Mouse (Mus musculus): Measurements from ENCODE around the gene Soga3.

The Soga3 gene

GRCm38 (mm10) chr10:29143566-29144335 is at the start of gene Soga3:
Soga3 (plus strand) TSS chr10:29143839.
- in situ Hi-C loops (cut with MboI, MseI), result no loop called here

GRCm38 (mm10) chr10:29106962-29107361 is 36.7 kb upstream of the Soga3 start:
- in situ Hi-C loops (cut with MboI, MseI), result no loop called here

- in situ Hi-C loops (cut with MboI, MseI), result no loop called here
Observed at GRCm38 (mm10) chr10:29142556-29143105, 1.0 kb upstream of the Soga3 start.

- in situ Hi-C loops (cut with MboI, MseI), result no loop called here
Observed at GRCm38 (mm10) chr10:29144612-29145405, 1.2 kb downstream of the Soga3 start.

- in situ Hi-C loops (cut with MboI, MseI), result no loop called here
Observed at GRCm38 (mm10) chr10:29146198-29146857, 2.7 kb downstream of the Soga3 start.

- in situ Hi-C loops (cut with MboI, MseI), result no loop called here
Observed at GRCm38 (mm10) chr10:29146858-29147640, 3.4 kb downstream of the Soga3 start.

- in situ Hi-C loops (cut with MboI, MseI), result no loop called here
Observed at GRCm38 (mm10) chr10:29147641-29147990, 4.0 kb downstream of the Soga3 start.

GRCm38 (mm10) chr10:29148076-29148475 is 4.4 kb downstream of the Soga3 start:
- in situ Hi-C loops (cut with MboI, MseI), result no loop called here

- in situ Hi-C loops (cut with MboI, MseI), result no loop called here
Observed at GRCm38 (mm10) chr10:29155304-29155703, 11.7 kb downstream of the Soga3 start.

GRCm38 (mm10) chr10:29161664-29162063 is 18.0 kb downstream of the Soga3 start:
- in situ Hi-C loops (cut with MboI, MseI), result no loop called here

GRCm38 (mm10) chr10:29173778-29174177 is 30.1 kb downstream of the Soga3 start:
- in situ Hi-C loops (cut with MboI, MseI), result no loop called here

GRCm38 (mm10) chr10:29175656-29176055 is 32.0 kb downstream of the Soga3 start:
- in situ Hi-C loops (cut with MboI, MseI), result no loop called here

GRCm38 (mm10) chr10:29176881-29177280 is 33.2 kb downstream of the Soga3 start:
- in situ Hi-C loops (cut with MboI, MseI), result no loop called here

GRCm38 (mm10) chr10:29178003-29178402 is 34.4 kb downstream of the Soga3 start:
- in situ Hi-C loops (cut with MboI, MseI), result no loop called here

GRCm38 (mm10) chr10:29180210-29180609 is 36.6 kb downstream of the Soga3 start:
- in situ Hi-C loops (cut with MboI, MseI), result no loop called here

GRCm38 (mm10) chr10:29181046-29181445 is 37.4 kb downstream of the Soga3 start:
- in situ Hi-C loops (cut with MboI, MseI), result no loop called here

GRCm38 (mm10) chr10:29193769-29194168 is 50.1 kb downstream of the Soga3 start:
- in situ Hi-C loops (cut with MboI, MseI), result no loop called here

- in situ Hi-C loops (cut with MboI, MseI), result no loop called here
Observed at GRCm38 (mm10) chr10:29196811-29197210, 53.2 kb downstream of the Soga3 start.

- in situ Hi-C loops (cut with MboI, MseI), result no loop called here
Observed at GRCm38 (mm10) chr10:29198642-29199041, 55.0 kb downstream of the Soga3 start, which contains the start of gene Gm49353. Gm49353 (plus strand) TSS chr10:29198954.

GRCm38 (mm10) chr10:29199835-29200234 is 56.2 kb downstream of the Soga3 start:
- in situ Hi-C loops (cut with MboI, MseI), result no loop called here

- in situ Hi-C loops (cut with MboI, MseI), result no loop called here
Observed at GRCm38 (mm10) chr10:29200609-29201008, 57.0 kb downstream of the Soga3 start.

Measured in T-helper 1 cell (primary cell).